Mouse (Mus musculus) myocyte (in vitro differentiated cells): ENCODE measurements around the gene Tgoln1.

Experiments used
- CEBPB ChIP-seq: IDR thresholded peaks from 2 replicates; pipeline ENCODE4 v1.6.1; 2011; ENCODE audit warnings: mild to moderate bottlenecking, moderate library complexity; ENCODE audit not compliant: poor library complexity, insufficient read depth, severe bottlenecking
- POLR2AphosphoS2 ChIP-seq: IDR thresholded peaks from one replicate; pipeline ENCODE4 v1.6.1; 2011; ENCODE audit warnings: low read depth, control low read depth; ENCODE audit not compliant: insufficient read length
- USF1 ChIP-seq: IDR thresholded peaks from one replicate; pipeline ENCODE4 v1.6.1; 2011; ENCODE audit warnings: low read depth, mild to moderate bottlenecking, control low read depth, moderate library complexity

- TF ChIP-seq USF1 = no peak
- TF ChIP-seq POLR2AphosphoS2 = no peak
- TF ChIP-seq CEBPB = no peak
Observed at GRCm38 (mm10) chr6:72588307-72588706, 28.5 kb downstream of the Tgoln1 start.
